Mouse (Mus musculus) liver, adult 2 months (tissue): ENCODE data around the gene Abcg5. TPM values are rescaled to one million over a fixed set of nuclear protein-coding genes. Genes with fewer than 3 reads are reported as not detected.

Experiments used
- DNase-seq: peaks from one replicate; pipeline ENCODE4 v3.0.0-alpha.2; 2011; ENCODE audit warnings: low read depth, low spot score; ENCODE audit errors: extremely low read depth
- H3K27ac ChIP-seq: fragments of 200-500 bp; replicated peaks from 2 replicates; pipeline ENCODE4 v1.5.1; 2012; ENCODE audit warnings: low read depth, mild to moderate bottlenecking, control low read depth, inconsistent platforms, low read length; ENCODE audit not compliant: insufficient read depth
- H3K27me3 ChIP-seq: fragments of 200-500 bp; 2 replicates; pipeline ENCODE4 v1.6.1; 2012; ENCODE audit warnings: mild to moderate bottlenecking, moderate library complexity, low read length, inconsistent platforms; ENCODE audit not compliant: control insufficient read depth, insufficient read depth
- H3K36me3 ChIP-seq: fragments of 200-500 bp; 2 replicates; pipeline ENCODE4 v1.6.1; 2012; ENCODE audit warnings: low read length, inconsistent platforms; ENCODE audit not compliant: control insufficient read depth, insufficient read depth
- H3K4me1 ChIP-seq: fragments of 200-500 bp; 2 replicates; pipeline ENCODE4 v1.6.1; 2011; ENCODE audit warnings: low read length; ENCODE audit not compliant: control insufficient read depth, insufficient read depth
- H3K4me3 ChIP-seq: fragments of 200-500 bp; 2 replicates; pipeline ENCODE4 v1.5.1; 2011; ENCODE audit warnings: low read depth, mild to moderate bottlenecking, control low read depth, low read length, moderate library complexity; ENCODE audit not compliant: insufficient read depth
- H3K79me2 ChIP-seq: fragments of 200-500 bp; 2 replicates; pipeline ENCODE4 v1.6.1; 2012; ENCODE audit warnings: inconsistent platforms, mild to moderate bottlenecking, low read length, moderate library complexity; ENCODE audit not compliant: control insufficient read depth, insufficient read depth
- H3K9ac ChIP-seq: fragments of 200-500 bp; 2 replicates; pipeline ENCODE4 v1.6.1; 2012; ENCODE audit warnings: low read depth, mild to moderate bottlenecking, control low read depth, inconsistent platforms, low read length
- CTCF ChIP-seq: fragments of 200-500 bp; IDR thresholded peaks from 2 replicates; pipeline ENCODE4 v1.5.1; 2011; ENCODE audit warnings: low read depth, low read length, control low read depth
- POLR2A ChIP-seq: fragments of 200-500 bp; IDR thresholded peaks from 2 replicates; pipeline ENCODE4 v1.6.1; 2011; ENCODE audit warnings: low read length, control low read depth; ENCODE audit not compliant: insufficient read depth; ENCODE audit errors: extremely low read depth
- WGBS: fragments of 180-500 bp; shearing (Covaris S2); methylation state at CpG from one replicate; pipeline ENCODE4 v1.1.7; 2018; 5-methylcytosine and 5-hydroxymethylcytosine counted together
- polyA plus RNA-seq: library from polyadenylated mRNA; depleted of rRNA; stranded (reverse); fragments of >200 nt; gene quantifications from 2 replicates; pipeline ENCODE4 v1.2.3, GENCODE M21; 2012; rRNA removed
- total RNA-seq: library from RNA; depleted of rRNA; stranded (reverse); fragments of >200 nt; gene quantifications from 2 replicates; pipeline ENCODE4 v1.2.3, GENCODE M21; 2014; rRNA removed

The Abcg5 gene
- total and polyA plus RNA-seq, 2 experiments: 118 to 133 TPM

DNA sequence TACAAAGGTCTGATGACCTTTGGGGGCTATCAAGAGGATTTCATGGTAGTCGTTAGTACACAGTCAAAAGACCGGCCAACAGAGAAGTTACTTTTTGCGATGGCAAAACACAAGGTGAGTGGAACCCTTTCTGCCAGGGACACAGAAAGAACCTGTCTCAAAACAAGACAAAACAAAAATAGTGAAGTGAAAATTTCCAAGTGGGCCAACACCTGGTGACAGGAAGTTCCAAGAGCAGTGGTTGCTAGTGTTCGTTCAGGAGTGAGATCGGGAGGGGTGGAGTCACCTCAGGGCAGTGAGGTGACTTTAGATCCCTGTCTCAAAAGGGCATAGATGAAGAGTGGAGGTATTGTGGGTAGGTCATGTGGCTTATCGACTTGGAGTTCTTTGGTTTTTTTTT, 64.9 kb downstream of the Abcg5 start:
- 87% methylated on average over 6 of the region's 6 CpGs for WGBS
- TF ChIP-seq POLR2A (no peak), CTCF (no peak)
- H3K36me3 ChIP-seq: no peaks in the 10 kb centered on the region
- H3K9ac ChIP-seq: no peak overlapping the region
- no peaks in the 10 kb centered on the region for H3K4me1 ChIP-seq
- H3K27ac ChIP-seq: no peak overlapping the region
- DNase-seq: no peak
- no peak overlapping the region for H3K4me3 ChIP-seq
- H3K27me3 ChIP-seq: no peaks in the 10 kb centered on the region
- no peaks in the 10 kb centered on the region for H3K79me2 ChIP-seq

DNA sequence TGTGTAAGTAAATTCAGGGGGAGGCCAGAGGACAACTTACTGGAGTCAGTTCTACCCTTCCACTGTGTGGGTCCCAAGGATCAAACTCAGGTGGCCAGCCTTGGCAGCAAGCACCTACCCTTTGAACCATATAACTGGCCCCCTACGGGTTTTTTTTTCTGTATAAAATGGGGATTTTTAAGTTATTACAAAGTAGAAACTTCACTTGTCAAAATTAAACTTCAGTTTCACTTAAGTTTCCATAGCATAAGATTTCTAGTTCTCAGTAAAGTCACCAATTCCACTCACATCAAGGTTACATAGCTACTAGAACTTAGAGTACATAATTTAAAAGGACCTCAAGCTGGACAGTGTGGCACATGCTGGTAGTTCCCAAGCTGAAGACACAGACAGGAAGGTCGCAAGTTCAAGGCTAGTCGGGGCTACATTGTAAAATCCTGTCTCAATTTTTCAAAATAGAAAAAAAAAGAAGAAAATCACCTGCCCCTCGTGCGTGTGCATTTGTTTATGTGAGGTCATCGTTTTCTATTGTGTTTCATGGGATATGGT, 66.2 kb downstream of the Abcg5 start:
- TF ChIP-seq POLR2A (no peak), CTCF (no peak)
- H3K27me3 ChIP-seq: no peaks in the 10 kb centered on the region
- H3K4me3 ChIP-seq: no peak overlapping the region
- H3K4me1 ChIP-seq: no peaks in the 10 kb centered on the region
- DNase-seq: no peak
- 77% methylated on average over 6 of the region's 6 CpGs for WGBS
- H3K27ac ChIP-seq: no peak overlapping the region
- no peaks in the 10 kb centered on the region for H3K79me2 ChIP-seq
- H3K36me3 ChIP-seq: no peaks in the 10 kb centered on the region
- H3K9ac ChIP-seq: no peak overlapping the region

DNA sequence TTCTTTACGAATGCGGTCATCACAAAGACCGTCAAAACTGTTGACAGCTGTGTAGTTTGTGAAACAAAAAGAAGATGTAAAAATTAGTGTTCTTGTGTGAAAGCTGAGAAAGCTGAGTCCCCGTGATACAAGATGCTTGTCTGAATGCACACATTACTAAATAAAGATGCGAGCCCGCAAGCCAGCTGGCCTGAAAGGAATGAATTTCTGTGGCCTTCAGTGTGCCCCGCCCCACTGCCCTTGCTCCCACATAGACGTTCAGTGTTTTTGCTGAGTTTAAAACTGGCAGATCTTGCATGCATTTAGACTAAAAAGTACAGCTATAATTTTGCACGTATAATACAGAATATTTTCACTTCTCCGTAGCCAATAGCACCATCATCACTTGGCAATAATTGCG, 67.0 kb downstream of the Abcg5 start:
- Histone ChIP-seq H3K4me3 (no peak overlapping the region), H3K27me3 (no peaks in the 10 kb centered on the region), H3K4me1 (no peaks in the 10 kb centered on the region), H3K9ac (no peak overlapping the region), H3K27ac (no peak overlapping the region), H3K79me2 (no peaks in the 10 kb centered on the region), H3K36me3 (no peaks in the 10 kb centered on the region)
- DNase-seq: no peak
- 92% methylated on average over 11 of the region's 11 CpGs for WGBS
- TF ChIP-seq CTCF: no peak
- TF ChIP-seq POLR2A: no peak

DNA sequence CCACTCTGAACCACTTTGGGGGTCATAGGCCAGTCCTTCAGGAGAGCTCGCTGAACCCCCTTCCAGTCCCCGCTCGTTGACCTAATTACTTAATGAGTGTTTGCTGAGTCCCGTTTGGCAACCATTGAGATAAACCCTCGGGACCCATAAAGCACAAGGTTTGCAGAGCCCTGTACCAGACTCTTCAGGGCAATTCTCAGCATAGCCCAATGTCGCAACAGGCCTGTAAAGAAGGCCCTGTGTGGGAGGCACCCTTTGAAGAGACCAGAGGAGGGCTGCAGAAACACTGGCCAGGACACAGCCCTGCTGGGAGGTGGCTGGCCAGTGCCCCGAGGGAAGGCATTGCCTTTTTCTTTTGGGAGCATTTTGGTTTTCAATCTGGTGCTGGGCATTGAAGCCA, 70.8 kb downstream of the Abcg5 start:
- Histone ChIP-seq H3K4me1 (no peaks in the 10 kb centered on the region), H3K27ac (no peak overlapping the region), H3K4me3 (no peak overlapping the region), H3K79me2 (no peaks in the 10 kb centered on the region), H3K36me3 (no peaks in the 10 kb centered on the region), H3K9ac (no peak overlapping the region), H3K27me3 (no peaks in the 10 kb centered on the region)
- no peak for DNase-seq
- 36% methylated on average over 7 of the region's 7 CpGs for WGBS
- no peak for TF ChIP-seq CTCF
- no peak for TF ChIP-seq POLR2A

DNA sequence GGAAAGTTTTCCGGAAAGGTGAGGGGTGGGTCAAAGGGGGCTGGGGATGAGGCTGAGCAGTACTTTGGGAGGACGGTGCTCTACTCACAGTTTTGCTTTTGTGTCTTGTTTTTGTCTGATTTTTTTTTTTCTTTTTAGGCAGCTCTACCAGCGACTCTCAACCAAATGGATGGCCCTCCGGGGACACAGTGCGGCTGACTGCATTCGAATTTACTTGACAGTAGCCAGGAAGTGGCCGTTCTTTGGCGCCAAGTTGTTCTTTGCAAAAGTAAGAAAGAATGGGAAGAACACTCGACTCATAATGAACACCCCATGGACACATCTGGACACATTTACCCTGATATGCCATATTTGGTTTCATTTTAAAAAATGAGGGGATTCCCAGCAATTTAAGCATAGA, 71.3 kb downstream of the Abcg5 start:
- no peak for DNase-seq
- no peaks in the 10 kb centered on the region for H3K79me2 ChIP-seq
- 92% methylated on average over 9 of the region's 9 CpGs for WGBS
- TF ChIP-seq POLR2A (no peak), CTCF (no peak)
- H3K9ac ChIP-seq: no peak overlapping the region
- no peaks in the 10 kb centered on the region for H3K4me1 ChIP-seq
- H3K27ac ChIP-seq: no peak overlapping the region
- H3K27me3 ChIP-seq: no peaks in the 10 kb centered on the region
- no peak overlapping the region for H3K4me3 ChIP-seq
- H3K36me3 ChIP-seq: no peaks in the 10 kb centered on the region

DNA sequence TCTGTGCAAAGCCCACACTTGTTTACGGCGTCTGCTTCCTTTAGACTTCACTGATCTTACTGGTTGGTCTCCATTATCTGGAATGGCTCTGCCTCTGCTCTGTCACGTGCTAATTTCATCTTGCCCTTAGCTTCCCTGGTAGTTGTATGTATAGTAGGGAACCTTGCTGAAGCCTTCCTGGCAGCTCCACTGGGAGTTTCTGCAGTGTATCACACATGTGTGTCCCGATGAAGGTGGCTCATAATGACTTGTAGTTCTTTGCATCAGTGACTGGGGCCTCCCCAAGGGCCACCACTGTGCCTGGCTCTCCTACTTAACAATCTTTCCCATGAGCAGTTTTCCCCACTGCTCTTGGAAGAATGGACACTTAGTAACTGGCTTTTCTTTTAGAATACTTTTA, 74.2 kb downstream of the Abcg5 start:
- no peaks in the 10 kb centered on the region for H3K27me3 ChIP-seq
- H3K4me1 ChIP-seq: no peaks in the 10 kb centered on the region
- no peaks in the 10 kb centered on the region for H3K36me3 ChIP-seq
- no peaks in the 10 kb centered on the region for H3K79me2 ChIP-seq
- H3K27ac ChIP-seq: no peak overlapping the region
- no peak for TF ChIP-seq POLR2A
- no peak for TF ChIP-seq CTCF
- no peak overlapping the region for H3K4me3 ChIP-seq
- no peak for DNase-seq
- WGBS: 86% methylated on average over 4 of the region's 4 CpGs
- no peak overlapping the region for H3K9ac ChIP-seq

Other genes starting within 250 kb of the Abcg5 start
- gene Thada, start 216.8 kb downstream of the Abcg5 start, total RNA-seq: 6.1 and 7.4 TPM in 2 replicates
- gene Thada, start 216.8 kb downstream of the Abcg5 start, polyA plus RNA-seq: 1.8 and 2.8 TPM in 2 replicates
- gene Plekhh2, start 171.1 kb downstream of the Abcg5 start, total RNA-seq: 0.65 and 1.3 TPM in 2 replicates
- gene Plekhh2, start 171.1 kb downstream of the Abcg5 start, polyA plus RNA-seq: 0.42 and 0.46 TPM in 2 replicates
- 0.74 and 1.3 TPM in 2 replicates for gene Dync2li1, start 56.5 kb downstream of the Abcg5 start, total RNA-seq
- gene Dync2li1, start 56.5 kb downstream of the Abcg5 start, polyA plus RNA-seq: 0.10 TPM in 2 replicates
- gene Abcg8, start 6.7 kb downstream of the Abcg5 start, total RNA-seq: 65.5 and 71.1 TPM in 2 replicates
- gene Abcg8, start 6.7 kb downstream of the Abcg5 start, polyA plus RNA-seq: 91.6 and 115 TPM in 2 replicates
- gene Lrpprc, start 107.8 kb upstream of the Abcg5 start, total RNA-seq: 101 and 103 TPM in 2 replicates
- 15.3 and 17.4 TPM in 2 replicates for gene Lrpprc, start 107.8 kb upstream of the Abcg5 start, polyA plus RNA-seq